Mouse (Mus musculus) large intestine, adult 2 months (tissue): Measurements from ENCODE around the gene Sstr3. TPM values are rescaled to one million over a fixed set of nuclear protein-coding genes. Genes with fewer than 3 reads are reported as not detected.

Experiments
- DNase-seq: peaks from one replicate; pipeline ENCODE4 v3.0.0-alpha.2; 2012; ENCODE audit warnings: low read depth, low spot score
- WGBS: fragments of 180-500 bp; shearing (Covaris S2); methylation state at CpG from one replicate; pipeline ENCODE4 v1.1.7; 2018; 5-methylcytosine and 5-hydroxymethylcytosine counted together
- polyA plus RNA-seq: library from polyadenylated mRNA; depleted of rRNA; stranded (reverse); fragments of >200 nt; gene quantifications from 2 replicates; pipeline ENCODE4 v1.2.3, GENCODE M21; 2012; rRNA removed

The Sstr3 gene
- polyA plus RNA-seq, 1 experiment: 0.82 TPM

DNA sequence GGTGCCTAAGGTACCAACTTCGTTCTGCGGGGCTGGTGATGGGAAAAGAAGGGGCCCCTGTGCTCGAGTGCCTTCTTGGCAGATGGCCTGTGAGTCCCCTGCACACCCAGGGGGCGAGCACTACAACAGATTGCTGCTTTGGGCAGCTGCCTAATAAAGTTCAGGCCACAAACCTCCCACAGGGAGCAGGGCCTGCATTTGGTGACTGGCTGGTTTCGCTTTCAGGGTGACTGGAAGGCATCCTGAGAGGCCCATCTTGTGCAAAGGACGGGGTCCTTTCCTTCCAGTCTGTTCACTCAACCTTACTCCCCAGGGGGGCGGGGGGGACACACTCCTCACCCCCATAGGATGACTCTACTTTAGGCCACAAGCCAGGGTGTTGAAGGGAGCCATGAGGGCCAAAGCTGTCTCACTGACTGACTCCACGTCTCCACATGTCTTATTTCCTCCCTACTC lies 34.3 kb downstream of the Sstr3 start:
- DNase-seq: no peak
- 75% methylated on average over 8 of the region's 8 CpGs for WGBS

- DNase-seq: no peak
- WGBS: 71% methylated on average over 12 of the region's 12 CpGs
Measured at GRCm38 (mm10) chr15:78509297-78509899, 35.1 kb downstream of the Sstr3 start.

- DNase-seq: no peak
Measured at GRCm38 (mm10) chr15:78508443-78508842, 36.0 kb downstream of the Sstr3 start.

GRCm38 (mm10) chr15:78505541-78505940 lies 38.9 kb downstream of the Sstr3 start:
- no peak for DNase-seq
- WGBS: 83% methylated on average over 3 of the region's 3 CpGs

More at GRCm38 (mm10) chr15:78508443-78508842, 36.0 kb downstream of the Sstr3 start:
- 76% methylated on average over 7 of the region's 7 CpGs for WGBS

GRCm38 (mm10) chr15:78504816-78505215 lies 39.7 kb downstream of the Sstr3 start:
- DNase-seq: no peak
- 89% methylated on average over 5 of the region's 5 CpGs for WGBS

GRCm38 (mm10) chr15:78504013-78504412 lies 40.5 kb downstream of the Sstr3 start:
- DNase-seq: no peak
- 88% methylated on average over 1 of the region's 1 CpGs for WGBS

DNA sequence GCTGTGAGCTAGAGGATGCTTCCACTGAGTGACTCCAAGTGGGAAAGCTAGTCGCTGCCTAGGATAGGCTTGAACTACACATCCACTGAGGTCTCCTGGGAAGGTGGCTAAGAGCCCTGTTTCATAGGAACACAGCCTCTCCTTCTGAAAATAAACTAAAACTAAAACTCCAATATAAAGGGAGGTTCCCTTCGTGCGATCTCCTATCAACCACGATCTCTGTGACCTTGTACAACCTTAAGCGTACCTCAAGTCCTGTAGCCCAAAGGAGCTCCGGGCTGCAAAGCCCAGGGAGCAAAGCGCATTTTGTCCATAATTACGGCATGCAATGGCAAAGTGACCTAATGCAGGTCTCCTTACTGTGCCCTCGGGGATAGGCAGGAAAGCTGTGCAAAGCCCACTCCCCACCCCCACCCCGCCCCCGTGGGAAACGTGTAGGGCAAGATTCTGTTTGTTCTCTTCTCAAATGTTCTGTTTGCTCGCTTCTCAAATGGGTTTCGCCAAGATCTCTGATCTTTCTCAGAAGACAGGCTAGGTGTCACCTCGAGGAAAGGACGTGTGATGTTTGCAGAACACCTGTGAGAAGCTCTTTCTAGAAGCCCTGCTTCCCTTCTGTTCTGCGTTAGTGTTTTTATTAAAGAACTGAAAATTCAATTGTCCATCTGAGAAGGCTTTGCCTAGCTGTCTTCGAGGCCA lies 41.9 kb downstream of the Sstr3 start:
- DNase-seq: no peak
- 50% methylated on average over 18 of the region's 18 CpGs for WGBS

GRCm38 (mm10) chr15:78494968-78495406 lies 49.5 kb downstream of the Sstr3 start, which contains the start of gene Il2rb:
Gene Il2rb (minus strand): TSS chr15:78495271.
- WGBS: 86% methylated on average over 11 of the region's 11 CpGs
- no peak for DNase-seq

- no peak for DNase-seq
- 80% methylated on average over 10 of the region's 10 CpGs for WGBS
Measured at GRCm38 (mm10) chr15:78493401-78494010, 51.0 kb downstream of the Sstr3 start.

DNA sequence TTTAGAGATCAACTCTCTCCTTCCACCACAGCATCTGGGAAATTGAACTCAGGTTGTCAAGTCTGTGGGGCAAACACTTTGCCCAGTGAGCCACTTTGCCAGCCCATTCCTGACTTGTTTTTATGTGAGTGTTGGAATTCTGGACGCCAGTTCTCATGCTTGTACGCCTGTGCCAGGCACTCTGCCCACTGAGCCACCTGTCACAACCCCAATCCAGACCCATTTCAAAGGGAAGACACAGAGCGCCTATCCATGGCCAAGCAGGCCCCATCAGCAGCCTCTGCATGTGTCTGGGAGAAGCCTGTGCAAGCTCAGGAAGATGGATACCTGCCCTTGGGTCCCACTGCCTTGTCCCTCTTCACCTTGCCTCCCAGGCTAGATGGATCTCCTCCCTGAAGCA lies 53.2 kb downstream of the Sstr3 start:
- DNase-seq: no peak
- WGBS: 81% methylated on average over 3 of the region's 3 CpGs

DNA sequence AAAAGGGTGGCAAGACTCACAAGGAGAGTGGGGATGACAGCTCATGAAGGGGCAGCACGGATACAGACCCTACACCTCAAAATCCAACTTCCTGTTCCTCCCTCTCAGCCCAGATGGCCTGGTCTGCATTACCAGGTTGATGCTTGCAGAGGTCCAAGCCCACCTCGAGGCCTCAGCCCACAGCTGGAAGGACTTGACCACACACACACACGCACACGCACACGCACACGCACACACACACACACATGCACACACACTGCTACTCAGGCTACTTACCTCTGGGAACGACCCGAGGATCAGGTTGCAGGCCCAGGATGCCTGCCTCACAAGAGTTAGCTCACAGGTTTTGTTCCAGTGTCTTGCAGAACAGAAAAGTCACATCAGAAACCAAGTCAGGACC lies 54.6 kb downstream of the Sstr3 start:
- 62% methylated on average over 8 of the region's 8 CpGs for WGBS

DNA sequence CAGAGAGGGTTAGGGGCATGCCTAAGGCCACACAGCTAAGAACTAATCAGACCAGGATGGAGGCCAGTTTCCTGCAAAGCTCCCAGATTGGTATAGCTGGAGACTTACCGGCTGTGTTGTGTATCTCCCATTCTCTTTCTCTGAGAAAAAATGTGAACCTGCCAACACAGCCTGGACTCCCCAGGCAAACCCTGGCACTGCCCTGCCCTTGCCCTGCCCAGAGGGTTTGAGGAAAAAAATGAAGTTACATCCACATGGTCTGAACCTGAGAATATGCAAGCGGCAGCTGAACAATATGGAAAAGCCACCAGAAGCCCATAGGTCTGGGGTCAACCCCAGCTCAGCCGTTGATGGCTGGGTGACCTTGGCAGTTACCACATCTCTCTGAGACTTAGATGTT lies 55.2 kb downstream of the Sstr3 start:
- DNase-seq: no peak
- WGBS: 83% methylated on average over 3 of the region's 3 CpGs

More for the DNA sequence above, 54.6 kb downstream of the Sstr3 start:
- DNase-seq: no peak

DNA sequence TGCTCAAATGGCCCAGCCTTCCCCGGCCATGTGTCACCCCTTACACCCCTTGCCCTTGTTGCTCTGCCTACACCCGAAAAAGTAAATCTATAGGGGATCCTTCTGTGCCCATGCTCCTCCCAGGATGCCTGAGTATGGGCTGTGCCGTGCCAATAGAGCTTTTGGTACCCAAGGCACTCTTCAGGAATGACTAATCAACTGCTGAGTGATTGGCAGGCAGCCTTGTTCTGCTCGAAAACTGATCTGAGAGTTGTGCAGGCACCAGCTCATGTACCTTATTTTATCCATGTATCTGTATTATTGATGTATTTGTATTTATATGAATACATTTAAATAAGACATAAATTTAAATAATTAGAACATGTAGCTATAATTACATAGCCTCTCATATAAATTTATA lies 57.4 kb downstream of the Sstr3 start:
- no peak for DNase-seq
- 70% methylated on average over 4 of the region's 4 CpGs for WGBS

Other genes with a start within 250 kb of the Sstr3 start
- 3.1 and 4.7 TPM in 2 replicates for gene Csf2rb2, start 239.0 kb downstream of the Sstr3 start, polyA plus RNA-seq
- gene Csf2rb, start 218.9 kb downstream of the Sstr3 start, polyA plus RNA-seq: 7.4 and 11.8 TPM in 2 replicates
- gene Tex33, start 148.8 kb downstream of the Sstr3 start, polyA plus RNA-seq: not detected in 2 replicates
- 19.9 and 39.4 TPM in 2 replicates for gene Tst, start 138.8 kb downstream of the Sstr3 start, polyA plus RNA-seq
- 92.9 and 135 TPM in 2 replicates for gene Mpst, start 138.3 kb downstream of the Sstr3 start, polyA plus RNA-seq
- 30.7 and 33.7 TPM in 2 replicates for gene Kctd17, start 116.1 kb downstream of the Sstr3 start, polyA plus RNA-seq
- 0.05 and 0.20 TPM in 2 replicates for gene Tmprss6, start 76.1 kb downstream of the Sstr3 start, polyA plus RNA-seq
- gene Il2rb, start 49.4 kb downstream of the Sstr3 start, polyA plus RNA-seq: 9.6 and 12.4 TPM in 2 replicates
- 12.7 and 13.4 TPM in 2 replicates for gene C1qtnf6, start 13.3 kb downstream of the Sstr3 start, polyA plus RNA-seq
- gene Rac2, start 28.1 kb upstream of the Sstr3 start, polyA plus RNA-seq: 137 and 139 TPM in 2 replicates
- 13.0 and 16.3 TPM in 2 replicates for gene Cyth4, start 52.4 kb upstream of the Sstr3 start, polyA plus RNA-seq
- gene Elfn2, start 174.1 kb upstream of the Sstr3 start, polyA plus RNA-seq: 0.18 and 0.24 TPM in 2 replicates
- gene Mfng, start 228.8 kb upstream of the Sstr3 start, polyA plus RNA-seq: 8.6 and 8.8 TPM in 2 replicates